In genomic region chr14:34080321-34080997, GRCm38 (mm10) we compare ENCODE assay signal across 8 mouse cellular contexts. TPM values are rescaled to one million over a fixed set of nuclear protein-coding genes. Genes with fewer than 3 reads are reported as not detected.
DNase-seq lines count a peak whose midpoint lies in the region; ATAC-seq and TF ChIP-seq lines count a peak whose summit lies in the region.

No protein-coding gene starts in this region.

- no peaks in the 10 kb centered on the region for H3K4me1 ChIP-seq in hindbrain, postnatal 0 days (ENCODE audit: insufficient read depth, low read length)

- peak; percentile 80 for ATAC-seq in hindbrain, postnatal 0 days
- ATAC-seq in megakaryocyte, adult 5-6 weeks (ENCODE audit: poor library complexity, severe bottlenecking) = peak; percentile 77

- peak; percentile 96 for TF ChIP-seq CTCF in hindbrain, postnatal 0 days (IDR thresholded peaks at IDR 0.05; ENCODE audit: low read depth)

- H3K27ac ChIP-seq in hindbrain, postnatal 0 days = no peak overlapping the region

- no peaks in the 10 kb centered on the region for H3K9me3 ChIP-seq in hindbrain, postnatal 0 days (ENCODE audit: low read length)

- no peaks in the 10 kb centered on the region for H3K36me3 ChIP-seq in hindbrain, postnatal 0 days (ENCODE audit: insufficient read depth, low read length)

- H3K27me3 ChIP-seq in hindbrain, postnatal 0 days (ENCODE audit: insufficient read depth, low read length) = no peaks in the 10 kb centered on the region

- no peak overlapping the region for H3K4me3 ChIP-seq in hindbrain, postnatal 0 days (ENCODE audit: low read length)

- H3K9ac ChIP-seq in hindbrain, postnatal 0 days (replicated peaks; ENCODE audit: low read length) = no peak overlapping the region

- H3K4me2 ChIP-seq in hindbrain, postnatal 0 days (ENCODE audit: low read depth, low read length) = no peak overlapping the region

- 13% methylated on average over 11 of the region's 11 CpGs for WGBS in hindbrain, postnatal 0 days

- DNase-seq in adrenal gland, adult 18-20 months (ENCODE audit: low spot score in 2 of 2) = peak; percentile 66 to 68
- peak; percentile 66 to 74 for DNase-seq in cerebellum, postnatal 36 days
- DNase-seq in gastrocnemius, adult 18-20 months (ENCODE audit: low spot score) = peak; percentile 74
- DNase-seq in hindbrain, postnatal 0 days (ENCODE audit: low spot score) = peak; percentile 94
- peak; percentile 36 for DNase-seq in left cerebral cortex, adult 11 months (ENCODE audit: low spot score)
- DNase-seq in right cerebral cortex, postnatal 14 days = peak; percentile 80
- DNase-seq in T-cell, adult 2 months (ENCODE audit: low spot score) = no peak

RNA-seq across cellular contexts. Expression of gene Anxa8, which starts 5.3 kb away (rescaled TPM):
- 1 to 10 TPM; 2.3 to 2.7 TPM for total RNA-seq in adrenal gland, adult 18-20 months (2021)
- total RNA-seq in gastrocnemius, adult 18-20 months (2021) = 1 to 10 TPM in 1 of 2 experiments, under 1 TPM in 1; 0.88 to 1.0 TPM
- total RNA-seq in hindbrain, postnatal 0 days (2014; rRNA removed) = 0.11 TPM in 1 of 2 replicates, not detected in the other
- polyA plus RNA-seq in hindbrain, postnatal 0 days (2015; fragmentation: Nextera tagmentation; extraction: Ambion mirVana) = 0.37 and 0.90 TPM in 2 replicates
- total RNA-seq in megakaryocyte, adult 5-6 weeks (2015) = not detected in 2 replicates
- not detected in 2 replicates for total RNA-seq in megakaryocyte, adult 5-6 weeks (2017)

RNA-seq across cellular contexts. Expression of gene A630023A22Rik, which starts 22.1 kb away (rescaled TPM):
- not detected for total RNA-seq in adrenal gland, adult 18-20 months (2021)
- not detected for total RNA-seq in gastrocnemius, adult 18-20 months (2021)
- 2.2 TPM in 1 of 2 replicates, not detected in the other for total RNA-seq in hindbrain, postnatal 0 days (2014; rRNA removed)
- not detected in 2 replicates for polyA plus RNA-seq in hindbrain, postnatal 0 days (2015; fragmentation: Nextera tagmentation; extraction: Ambion mirVana)
- not detected in 2 replicates for total RNA-seq in megakaryocyte, adult 5-6 weeks (2015)
- total RNA-seq in megakaryocyte, adult 5-6 weeks (2017) = not detected in 2 replicates

RNA-seq across cellular contexts. Expression of gene Antxrl, which starts 28.0 kb away (rescaled TPM):
- total RNA-seq in adrenal gland, adult 18-20 months (2021) = not detected
- not detected for total RNA-seq in gastrocnemius, adult 18-20 months (2021)
- not detected in 2 replicates for total RNA-seq in hindbrain, postnatal 0 days (2014; rRNA removed)
- not detected in 2 replicates for polyA plus RNA-seq in hindbrain, postnatal 0 days (2015; fragmentation: Nextera tagmentation; extraction: Ambion mirVana)
- not detected in 2 replicates for total RNA-seq in megakaryocyte, adult 5-6 weeks (2015)
- total RNA-seq in megakaryocyte, adult 5-6 weeks (2017) = not detected in 2 replicates
